Mouse (Mus musculus) activated CD4-positive, CD25-positive, alpha-beta regulatory T cell, adult 9 weeks (primary cell): ENCODE results near the gene Olfr1246. TPM values are rescaled to one million over a fixed set of nuclear protein-coding genes. Genes with fewer than 3 reads are reported as not detected.

Experiments used
- polyA plus RNA-seq: library from polyadenylated mRNA; unstranded; fragments of 100-300 nt; shearing (Covaris generic); gene quantifications from one replicate; pipeline ENCODE4 v1.2.1, GENCODE M21; 2017

Olfr1246 gene
- not detected for polyA plus RNA-seq

GRCm38 (mm10) chr2:89593057-89593456, at the start of gene Olfr1246:
Gene Olfr1246 (minus strand): TSS chr2:89593157.

GRCm38 (mm10) chr2:89634883-89635282, 41.9 kb upstream of the Olfr1246 start, which contains the start of gene Olfr1249:
Gene Olfr1249 (minus strand): TSS chr2:89634983.

GRCm38 (mm10) chr2:89618145-89618544, 25.2 kb upstream of the Olfr1246 start, which contains the start of gene Olfr1248:
Gene Olfr1248 (minus strand): TSS chr2:89618245.

GRCm38 (mm10) chr2:89614030-89614429, 21.1 kb upstream of the Olfr1246 start, which contains the start of gene Olfr1247:
Gene Olfr1247 (minus strand): TSS chr2:89614130.

GRCm38 (mm10) chr2:89578347-89578746, 14.6 kb downstream of the Olfr1246 start, which contains the start of gene Olfr1245:
Gene Olfr1245 (minus strand): TSS chr2:89578447.

Other genes starting within 250 kb of the Olfr1246 start
- not detected for gene Olfr1234, start 228.3 kb downstream of the Olfr1246 start, polyA plus RNA-seq
- gene Olfr1238, start 183.5 kb downstream of the Olfr1246 start, polyA plus RNA-seq: not detected
- not detected for gene Olfr1239, start 172.8 kb downstream of the Olfr1246 start, polyA plus RNA-seq
- not detected for gene Olfr1240, start 150.2 kb downstream of the Olfr1246 start, polyA plus RNA-seq
- gene Olfr1241, start 106.0 kb downstream of the Olfr1246 start, polyA plus RNA-seq: not detected
- gene Olfr1242, start 94.8 kb downstream of the Olfr1246 start, polyA plus RNA-seq: not detected
- gene Olfr1243, start 61.7 kb downstream of the Olfr1246 start, polyA plus RNA-seq: not detected
- gene Olfr1245, start 14.7 kb downstream of the Olfr1246 start, polyA plus RNA-seq: not detected
- gene Olfr1247, start 21.0 kb upstream of the Olfr1246 start, polyA plus RNA-seq: not detected
- not detected for gene Olfr1248, start 25.1 kb upstream of the Olfr1246 start, polyA plus RNA-seq
- gene Olfr1249, start 41.8 kb upstream of the Olfr1246 start, polyA plus RNA-seq: not detected
- not detected for gene Olfr1250, start 68.3 kb upstream of the Olfr1246 start, polyA plus RNA-seq
- gene Olfr1251, start 78.8 kb upstream of the Olfr1246 start, polyA plus RNA-seq: not detected
- not detected for gene Olfr1252, start 131.9 kb upstream of the Olfr1246 start, polyA plus RNA-seq
- not detected for gene Olfr1253, start 163.9 kb upstream of the Olfr1246 start, polyA plus RNA-seq
- not detected for gene Olfr1254, start 200.5 kb upstream of the Olfr1246 start, polyA plus RNA-seq
- gene Olfr1255, start 218.9 kb upstream of the Olfr1246 start, polyA plus RNA-seq: not detected
- gene Olfr1256, start 248.4 kb upstream of the Olfr1246 start, polyA plus RNA-seq: not detected